Mouse (Mus musculus) bone marrow, adult 2 months (tissue): Measurements from ENCODE around the gene Gja10. TPM values are rescaled to one million over a fixed set of nuclear protein-coding genes. Genes with fewer than 3 reads are reported as not detected.

Experiments
- H3K27ac ChIP-seq: fragments of 200-500 bp; 2 replicates; pipeline ENCODE4 v1.5.1; 2012; ENCODE audit warnings: low read depth, mild to moderate bottlenecking, control low read depth, inconsistent platforms, low read length; ENCODE audit not compliant: control insufficient read depth, poor library complexity, insufficient read depth
- H3K4me1 ChIP-seq: fragments of 200-500 bp; 2 replicates; pipeline ENCODE4 v1.6.1; 2011; ENCODE audit warnings: low read length; ENCODE audit not compliant: control insufficient read depth, insufficient read depth
- H3K4me3 ChIP-seq: fragments of 200-500 bp; replicated peaks from 2 replicates; pipeline ENCODE3; 2011; ENCODE audit warnings: mild to moderate bottlenecking, low read depth, low read length, control low read depth; ENCODE audit not compliant: control insufficient read depth
- CTCF ChIP-seq: fragments of 200-500 bp; IDR thresholded peaks from 2 replicates; pipeline ENCODE4 v1.5.1; 2011; ENCODE audit warnings: low read length, control low read depth; ENCODE audit not compliant: control insufficient read depth, insufficient read depth
- POLR2A ChIP-seq: fragments of 200-500 bp; IDR thresholded peaks from 2 replicates; pipeline ENCODE4 v1.6.1; 2011; ENCODE audit warnings: low read depth, mild to moderate bottlenecking, control low read depth, low read length, borderline replicate concordance; ENCODE audit not compliant: control insufficient read depth
- WGBS: fragments of 180-500 bp; shearing (Covaris S2); methylation state at CpG from one replicate; pipeline ENCODE4 v1.1.7; 2018; 5-methylcytosine and 5-hydroxymethylcytosine counted together
- polyA plus RNA-seq: library from polyadenylated mRNA; stranded (reverse); fragments of >200 nt; gene quantifications from 2 replicates; pipeline ENCODE4 v1.2.4, GENCODE M21; 2011; ENCODE audit warnings: low replicate concordance; ENCODE audit not compliant: missing spikeins, insufficient read depth, insufficient read length

Gene Gja10
- polyA plus RNA-seq, 1 experiment, result not detected

GRCm38 (mm10) chr4:32569054-32569453, 33.5 kb downstream of the Gja10 start:
- H3K4me3 ChIP-seq, result no peak overlapping the region
- no peak overlapping the region for H3K27ac ChIP-seq
- WGBS, result 66% methylated on average over 4 of the region's 4 CpGs
- peaks cover 4% of the 10 kb centered on the region for H3K4me1 ChIP-seq
- no peak for TF ChIP-seq POLR2A
- TF ChIP-seq CTCF, result no peak

- H3K27ac ChIP-seq, result peak overlapping the region; percentile 46; the same call in 1 of the 2 replicates
- 14% methylated on average over 8 of the region's 8 CpGs for WGBS
- H3K4me1 ChIP-seq, result peaks cover 4% of the 10 kb centered on the region
- H3K4me3 ChIP-seq, result no peak overlapping the region
- no peak for TF ChIP-seq CTCF
- no peak for TF ChIP-seq POLR2A
These were observed 37.6 kb downstream of the Gja10 start for GRCm38 (mm10) chr4:32564918-32565317.

GRCm38 (mm10) chr4:32564416-32564815, 38.1 kb downstream of the Gja10 start:
- no peak for TF ChIP-seq POLR2A
- no peak for TF ChIP-seq CTCF
- Histone ChIP-seq H3K4me3 (no peak overlapping the region), H3K4me1 (peaks cover 3% of the 10 kb centered on the region), H3K27ac (peak overlapping the region; percentile 46; the same call in 1 of the 2 replicates)
- WGBS, result 70% methylated on average over 7 of the region's 7 CpGs

GRCm38 (mm10) chr4:32562319-32563115, 40.0 kb downstream of the Gja10 start:
- 92% methylated on average over 35 of the region's 35 CpGs for WGBS
- TF ChIP-seq POLR2A (no peak), CTCF (no peak)
- H3K27ac ChIP-seq, result no peak overlapping the region

GRCm38 (mm10) chr4:32561555-32562095, 40.9 kb downstream of the Gja10 start:
- TF ChIP-seq POLR2A (no peak), CTCF (peak; percentile 23; the same call in 1 of the 2 replicates)
- WGBS, result 72% methylated on average over 12 of the region's 12 CpGs

More at GRCm38 (mm10) chr4:32562319-32563115, 40.0 kb downstream of the Gja10 start:
- peaks cover 3% of the 10 kb centered on the region for H3K4me1 ChIP-seq
- no peak overlapping the region for H3K4me3 ChIP-seq

GRCm38 (mm10) chr4:32560724-32561554, 41.6 kb downstream of the Gja10 start:
- Histone ChIP-seq H3K4me1 (peaks cover 3% of the 10 kb centered on the region), H3K27ac (no peak overlapping the region), H3K4me3 (no peak overlapping the region)
- TF ChIP-seq CTCF, result no peak
- TF ChIP-seq POLR2A, result no peak
- WGBS, result 77% methylated on average over 8 of the region's 8 CpGs

More at GRCm38 (mm10) chr4:32561555-32562095, 40.9 kb downstream of the Gja10 start:
- H3K4me1 ChIP-seq, result peaks cover 3% of the 10 kb centered on the region
- H3K4me3 ChIP-seq, result no peak overlapping the region
- H3K27ac ChIP-seq, result no peak overlapping the region

- 24% methylated on average over 6 of the region's 6 CpGs for WGBS
- H3K4me3 ChIP-seq, result no peak overlapping the region
- TF ChIP-seq CTCF, result no peak
- no peak for TF ChIP-seq POLR2A
- peaks cover 1% of the 10 kb centered on the region for H3K4me1 ChIP-seq
- no peak overlapping the region for H3K27ac ChIP-seq
These were observed 42.3 kb downstream of the Gja10 start for GRCm38 (mm10) chr4:32560246-32560645.

GRCm38 (mm10) chr4:32555506-32555905, 47.1 kb downstream of the Gja10 start:
- WGBS, result 73% methylated on average over 7 of the region's 7 CpGs
- no peak overlapping the region for H3K4me3 ChIP-seq
- TF ChIP-seq POLR2A (no peak), CTCF (no peak)
- no peaks in the 10 kb centered on the region; the same call in 1 of the 2 replicates for H3K4me1 ChIP-seq
- no peak overlapping the region for H3K27ac ChIP-seq
